ENCODE assay signal across 13 mouse cellular contexts in genomic region chr1:69775589-69775988, GRCm38 (mm10). TPM values are rescaled to one million over a fixed set of nuclear protein-coding genes. Genes with fewer than 3 reads are reported as not detected.
DNase-seq lines count a peak whose midpoint lies in the region; ATAC-seq and TF ChIP-seq lines count a peak whose summit lies in the region.
"Had no signal": no experiment of that assay in that cellular context is flagged by ENCODE, and none has a peak within 500 bp of the region (broad histone marks: within the 10 kb centered on the region; RNA-seq: fewer than 3 reads in every experiment).

No protein-coding gene starts in this region.

- DNase-seq in forebrain, embryonic 14.5 days (ENCODE audit: low spot score): peak; percentile 22
- no peak for DNase-seq in midbrain, postnatal 0 days (ENCODE audit: low spot score)
- DNase-seq in c-Kit-positive CD71-positive TER-119-positive erythroid progenitor cells, embryonic 14.5 days (ENCODE audit: low spot score): peak; percentile 28
- DNase-seq in thymus, postnatal 14 days: peak; percentile 66
- no peak for DNase-seq in midbrain, embryonic 11.5 days (ENCODE audit: low spot score, missing footprints)
- no peak for DNase-seq in gastrocnemius, postnatal 10 days
- DNase-seq: left cerebral cortex, postnatal 4 days had no signal

- peak; percentile 62 for TF ChIP-seq CTCF in midbrain, postnatal 0 days (IDR thresholded peaks at IDR 0.05)

- no peak for ATAC-seq in forebrain, embryonic 14.5 days
- ATAC-seq in forebrain, embryonic 12.5 days (ENCODE audit: low FRiP score): no peak
- ATAC-seq in midbrain, postnatal 0 days (ENCODE audit: low FRiP score): no peak
- no peak for ATAC-seq in midbrain, embryonic 13.5 days
- no peak for ATAC-seq in midbrain, embryonic 11.5 days (ENCODE audit: low FRiP score)
- ATAC-seq: intestine, embryonic 16.5 days had no signal

- WGBS in forebrain, embryonic 14.5 days: 60% methylated on average over 4 of the region's 4 CpGs
- 63% methylated on average over 4 of the region's 4 CpGs for WGBS in forebrain, embryonic 12.5 days
- 63% methylated on average over 4 of the region's 4 CpGs for WGBS in midbrain, postnatal 0 days
- WGBS in midbrain, embryonic 13.5 days: 61% methylated on average over 4 of the region's 4 CpGs
- WGBS in midbrain, embryonic 11.5 days: 68% methylated on average over 4 of the region's 4 CpGs

- H3K9ac ChIP-seq in forebrain, embryonic 14.5 days (ENCODE audit: low read length): no peak overlapping the region
- H3K9ac ChIP-seq in forebrain, embryonic 12.5 days: no peak overlapping the region
- H3K9ac ChIP-seq in midbrain, postnatal 0 days (replicated peaks; ENCODE audit: low read length, poor library complexity, severe bottlenecking): no peak overlapping the region
- no peak overlapping the region for H3K9ac ChIP-seq in midbrain, embryonic 13.5 days (replicated peaks)
- H3K9ac ChIP-seq in midbrain, embryonic 11.5 days (ENCODE audit: low read length): no peak overlapping the region
- H3K9ac ChIP-seq: midbrain, embryonic 12.5 days had no signal

- no peaks in the 10 kb centered on the region for H3K36me3 ChIP-seq in forebrain, embryonic 14.5 days (ENCODE audit: control insufficient read depth, insufficient read depth, low read length)
- H3K36me3 ChIP-seq in forebrain, embryonic 12.5 days (replicated peaks): no peaks in the 10 kb centered on the region
- no peaks in the 10 kb centered on the region for H3K36me3 ChIP-seq in midbrain, postnatal 0 days (ENCODE audit: insufficient read depth, low read length)
- H3K36me3 ChIP-seq in midbrain, embryonic 13.5 days: no peaks in the 10 kb centered on the region
- no peaks in the 10 kb centered on the region for H3K36me3 ChIP-seq in midbrain, embryonic 11.5 days (ENCODE audit: control insufficient read depth, insufficient read depth, low read length)
- H3K36me3 ChIP-seq: midbrain, embryonic 12.5 days had no signal

- no peaks in the 10 kb centered on the region for H3K9me3 ChIP-seq in forebrain, embryonic 14.5 days (replicated peaks; ENCODE audit: control insufficient read depth, low read length)
- H3K9me3 ChIP-seq in forebrain, embryonic 12.5 days: no peaks in the 10 kb centered on the region
- H3K9me3 ChIP-seq in midbrain, postnatal 0 days (ENCODE audit: low read length): no peaks in the 10 kb centered on the region
- H3K9me3 ChIP-seq in midbrain, embryonic 13.5 days: no peaks in the 10 kb centered on the region
- no peaks in the 10 kb centered on the region for H3K9me3 ChIP-seq in midbrain, embryonic 11.5 days (ENCODE audit: control insufficient read depth, low read length)
- H3K9me3 ChIP-seq: midbrain, embryonic 12.5 days had no signal

- no peak overlapping the region for H3K4me3 ChIP-seq in forebrain, embryonic 14.5 days (ENCODE audit: low read depth, low read length)
- no peak overlapping the region for H3K4me3 ChIP-seq in forebrain, embryonic 12.5 days (replicated peaks)
- H3K4me3 ChIP-seq in midbrain, postnatal 0 days (ENCODE audit: low read depth, low read length): no peak overlapping the region
- no peak overlapping the region for H3K4me3 ChIP-seq in midbrain, embryonic 13.5 days (replicated peaks)
- H3K4me3 ChIP-seq in midbrain, embryonic 11.5 days (ENCODE audit: low read depth, low read length): no peak overlapping the region
- H3K4me3 ChIP-seq: midbrain, embryonic 12.5 days had no signal

- H3K27me3 ChIP-seq in forebrain, embryonic 14.5 days (replicated peaks; ENCODE audit: control insufficient read depth, insufficient read depth, low read length): no peaks in the 10 kb centered on the region
- no peaks in the 10 kb centered on the region for H3K27me3 ChIP-seq in forebrain, embryonic 12.5 days
- no peaks in the 10 kb centered on the region for H3K27me3 ChIP-seq in midbrain, postnatal 0 days (ENCODE audit: insufficient read depth, low read length)
- H3K27me3 ChIP-seq in midbrain, embryonic 13.5 days: no peaks in the 10 kb centered on the region
- no peaks in the 10 kb centered on the region for H3K27me3 ChIP-seq in midbrain, embryonic 11.5 days (ENCODE audit: control insufficient read depth, insufficient read depth, low read length)
- H3K27me3 ChIP-seq: midbrain, embryonic 12.5 days had no signal

- H3K27ac ChIP-seq in forebrain, embryonic 14.5 days (ENCODE audit: low read depth, low read length): no peak overlapping the region
- H3K27ac ChIP-seq in forebrain, embryonic 12.5 days: no peak overlapping the region
- no peak overlapping the region for H3K27ac ChIP-seq in midbrain, postnatal 0 days (ENCODE audit: low read depth, low read length)
- no peak overlapping the region for H3K27ac ChIP-seq in midbrain, embryonic 13.5 days
- no peak overlapping the region for H3K27ac ChIP-seq in midbrain, embryonic 11.5 days (ENCODE audit: low read depth, low read length)
- H3K27ac ChIP-seq: midbrain, embryonic 12.5 days had no signal

- H3K4me2 ChIP-seq in forebrain, embryonic 14.5 days (ENCODE audit: low read length): no peak overlapping the region
- no peak overlapping the region for H3K4me2 ChIP-seq in forebrain, embryonic 12.5 days
- no peak overlapping the region for H3K4me2 ChIP-seq in midbrain, postnatal 0 days (ENCODE audit: low read depth, low read length, poor library complexity, severe bottlenecking)
- H3K4me2 ChIP-seq in midbrain, embryonic 13.5 days (replicated peaks): no peak overlapping the region
- no peak overlapping the region for H3K4me2 ChIP-seq in midbrain, embryonic 11.5 days
- H3K4me2 ChIP-seq: midbrain, embryonic 12.5 days had no signal

- H3K4me1 ChIP-seq in forebrain, embryonic 14.5 days (ENCODE audit: control insufficient read depth, insufficient read depth, low read length): no peaks in the 10 kb centered on the region
- no peaks in the 10 kb centered on the region for H3K4me1 ChIP-seq in forebrain, embryonic 12.5 days
- H3K4me1 ChIP-seq in midbrain, postnatal 0 days (ENCODE audit: insufficient read depth, low read length): no peaks in the 10 kb centered on the region
- H3K4me1 ChIP-seq in midbrain, embryonic 13.5 days (replicated peaks): no peaks in the 10 kb centered on the region
- H3K4me1 ChIP-seq in midbrain, embryonic 11.5 days (ENCODE audit: control insufficient read depth, insufficient read depth, low read length): no peaks in the 10 kb centered on the region
- H3K4me1 ChIP-seq: midbrain, embryonic 12.5 days had no signal

RNA-seq across cellular contexts. Expression of gene Spag16, which starts 51.2 kb away (rescaled TPM):
- 1.7 and 2.0 TPM in 2 replicates for polyA plus RNA-seq in forebrain, embryonic 14.5 days (2014; fragmentation: Nextera tagmentation; extraction: Ambion mirVana)
- 1.6 and 1.7 TPM in 2 replicates for polyA plus RNA-seq in forebrain, embryonic 12.5 days (2016; fragmentation: Nextera tagmentation; extraction: Ambion mirVana)
- total RNA-seq in midbrain, postnatal 0 days (2014; rRNA removed): 1.5 and 4.0 TPM in 2 replicates
- polyA plus RNA-seq in midbrain, postnatal 0 days (2015; fragmentation: Nextera tagmentation; extraction: Ambion mirVana): 2.2 and 3.2 TPM in 2 replicates
- 1.7 and 1.9 TPM in 2 replicates for polyA plus RNA-seq in midbrain, embryonic 13.5 days (2015; fragmentation: Nextera tagmentation; extraction: Ambion mirVana)
- polyA plus RNA-seq in midbrain, embryonic 11.5 days (2014; fragmentation: Nextera tagmentation; extraction: Ambion mirVana): 2.6 and 3.7 TPM in 2 replicates
- not detected for total RNA-seq in gastrocnemius, postnatal 10 days (2021)
- total RNA-seq: gastrocnemius, adult 8-10 months had no signal
- polyA plus RNA-seq: spleen, adult 2 months had no signal

Comparison
In these comparisons a context has a peak if more than half of its experiments do, and no peak if none do; other contexts are left out.
1. DNase-seq: peak in forebrain, embryonic 14.5 days (single experiment), c-Kit-positive CD71-positive TER-119-positive erythroid progenitor cells, embryonic 14.5 days (single experiment) and thymus, postnatal 14 days (single experiment); none in midbrain, postnatal 0 days (single experiment), midbrain, embryonic 11.5 days (single experiment) and gastrocnemius, postnatal 10 days (single experiment).